Mouse (Mus musculus) testis, adult 2 months (tissue): Measurements from ENCODE around the gene Arhgef3.

Experiments
- CTCF ChIP-seq: fragments of 200-500 bp; IDR thresholded peaks from 2 replicates; pipeline ENCODE4 v1.5.1; 2012; ENCODE audit warnings: low read depth, mild to moderate bottlenecking, inconsistent platforms, low read length, moderate library complexity; ENCODE audit not compliant: control insufficient read depth, insufficient read depth, insufficient replicate concordance
- POLR2A ChIP-seq: fragments of 200-500 bp; IDR thresholded peaks from 2 replicates; pipeline ENCODE4 v1.6.1; 2012; ENCODE audit warnings: low read depth, mild to moderate bottlenecking, inconsistent platforms, low read length, moderate library complexity; ENCODE audit not compliant: control insufficient read depth

DNA sequence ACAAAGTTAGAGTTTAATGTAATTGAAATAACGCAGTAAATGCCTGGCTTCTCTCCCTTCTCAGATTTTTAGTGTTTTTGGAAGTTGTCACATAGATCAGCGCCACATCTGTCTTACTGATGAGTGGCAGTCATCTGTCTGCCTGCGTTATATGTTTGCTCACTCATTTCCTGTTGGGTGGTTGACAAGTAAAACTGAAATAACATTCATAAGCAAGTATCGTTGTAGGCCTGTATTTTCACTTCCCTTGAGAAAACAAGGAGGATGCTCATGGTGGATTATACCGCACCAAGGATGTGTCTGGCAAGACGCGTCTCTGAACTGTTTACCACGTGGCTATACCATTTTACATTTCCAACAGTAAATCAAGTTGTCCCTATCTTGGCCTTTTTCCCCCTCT lies 298.0 kb downstream of the Arhgef3 start:
- TF ChIP-seq CTCF (no peak), POLR2A (no peak)
